Mouse (Mus musculus): ENCODE data around the gene Zscan12. TPM values are rescaled to one million over a fixed set of nuclear protein-coding genes. Genes with fewer than 3 reads are reported as not detected.
A peak's percentile ranks its signal among the peaks of the same experiment; 100 is the strongest.

The Zscan12 gene
- 9.8 and 13.3 TPM in 2 replicates for total RNA-seq (2021)
- long read RNA-seq, full-length matches to known transcripts: 8 of 16 reads
- long read RNA-seq, partial matches to known transcripts: 2 of 16 reads
- long read RNA-seq, other reads (novel, unspliced or antisense): 6 of 16 reads

GRCm38 (mm10) chr13:21362621-21363248, at the start of gene Zscan12:
Zscan12 (plus strand) TSS chr13:21362820.
- peak; percentile 89 for DNase-seq

- DNase-seq: no peak
Observed at GRCm38 (mm10) chr13:21312854-21313253, 49.8 kb upstream of the Zscan12 start.

- DNase-seq: no peak
Observed at GRCm38 (mm10) chr13:21313903-21314302, 48.7 kb upstream of the Zscan12 start.

GRCm38 (mm10) chr13:21320262-21320661, 42.4 kb upstream of the Zscan12 start:
- DNase-seq: no peak

- no peak for DNase-seq
Observed at GRCm38 (mm10) chr13:21321890-21322494, 40.6 kb upstream of the Zscan12 start.

- peak; percentile 28 for DNase-seq
Observed at GRCm38 (mm10) chr13:21322509-21323375, 39.9 kb upstream of the Zscan12 start.

- DNase-seq: no peak
Observed at GRCm38 (mm10) chr13:21323405-21323804, 39.2 kb upstream of the Zscan12 start.

- no peak for DNase-seq
Observed at GRCm38 (mm10) chr13:21326191-21326590, 36.4 kb upstream of the Zscan12 start.

GRCm38 (mm10) chr13:21326657-21327211, 35.9 kb upstream of the Zscan12 start:
- peak; percentile 86 for DNase-seq

- DNase-seq: no peak
Observed at GRCm38 (mm10) chr13:21327424-21327823, 35.2 kb upstream of the Zscan12 start.

GRCm38 (mm10) chr13:21346610-21347009, 16.0 kb upstream of the Zscan12 start, which contains the start of gene Olfr1367:
Olfr1367 (plus strand) TSS chr13:21346910.
- DNase-seq: no peak

GRCm38 (mm10) chr13:21350593-21350992, 12.0 kb upstream of the Zscan12 start:
- DNase-seq: no peak

- peak; percentile 3 for DNase-seq
Observed at GRCm38 (mm10) chr13:21363719-21364118, 1.1 kb downstream of the Zscan12 start.

GRCm38 (mm10) chr13:21366635-21367034, 4.0 kb downstream of the Zscan12 start:
- DNase-seq: no peak

- no peak for DNase-seq
Observed at GRCm38 (mm10) chr13:21372700-21373099, 10.1 kb downstream of the Zscan12 start.

GRCm38 (mm10) chr13:21377773-21378172, 15.2 kb downstream of the Zscan12 start:
- DNase-seq: no peak

- no peak for DNase-seq
Observed at GRCm38 (mm10) chr13:21395211-21395610, 32.6 kb downstream of the Zscan12 start.

GRCm38 (mm10) chr13:21395623-21396022, 33.0 kb downstream of the Zscan12 start:
- no peak for DNase-seq

GRCm38 (mm10) chr13:21396048-21396447, 33.4 kb downstream of the Zscan12 start:
- peak; percentile 31 for DNase-seq

GRCm38 (mm10) chr13:21397486-21397885, 34.9 kb downstream of the Zscan12 start:
- no peak for DNase-seq

GRCm38 (mm10) chr13:21401166-21401565, 38.5 kb downstream of the Zscan12 start:
- DNase-seq: no peak

- DNase-seq: no peak
Observed at GRCm38 (mm10) chr13:21401636-21402286, 39.1 kb downstream of the Zscan12 start.

All from adrenal gland, postnatal 25 days (tissue).